Mouse (Mus musculus): ENCODE measurements around the gene Ndufa13.

Ndufa13 gene

DNA sequence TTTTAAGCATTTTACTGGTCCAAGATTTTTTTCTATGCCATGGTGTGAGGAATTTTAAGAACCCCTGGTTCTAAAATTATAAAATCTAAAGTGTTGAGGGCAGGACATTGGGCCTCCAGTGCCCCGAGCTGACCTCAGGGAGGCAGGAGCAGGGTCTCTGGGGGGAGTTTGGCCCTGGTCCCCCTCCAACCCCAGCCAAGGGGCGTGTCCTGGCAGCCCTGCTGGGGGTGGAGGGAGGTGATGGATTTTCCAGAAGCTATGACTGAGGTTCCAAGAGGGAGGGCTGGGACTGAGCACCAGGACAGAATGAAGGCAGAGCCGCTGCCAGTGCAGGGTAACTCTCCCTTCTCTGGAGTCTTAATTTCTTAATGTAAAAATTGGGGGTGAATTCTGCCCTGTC lies 24.4 kb downstream of the Ndufa13 start:
- DNase-seq: no peak

DNA sequence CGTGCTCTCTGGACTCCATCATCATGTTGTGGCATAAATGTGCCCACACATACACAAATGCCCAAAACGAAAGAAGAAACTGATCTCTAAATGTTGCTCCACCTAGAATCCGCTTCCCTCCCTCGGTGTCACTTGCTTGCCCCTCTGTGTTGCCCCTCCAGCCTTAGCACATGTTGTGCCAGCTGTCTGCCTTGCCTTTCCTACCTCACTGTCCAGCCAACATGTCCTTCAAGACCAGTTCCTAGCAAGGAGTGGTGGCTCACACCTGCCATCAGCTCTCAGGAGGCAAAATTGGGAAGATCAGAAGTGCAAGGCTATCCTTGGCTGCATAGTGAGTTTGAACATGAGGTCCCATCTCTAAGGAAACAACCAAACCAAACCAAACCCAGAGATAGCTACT lies 25.0 kb downstream of the Ndufa13 start:
- no peak for DNase-seq

- DNase-seq: no peak
These were observed 25.4 kb downstream of the Ndufa13 start for GRCm38 (mm10) chr8:69876967-69877366.

GRCm38 (mm10) chr8:69876097-69876496 lies 26.3 kb downstream of the Ndufa13 start:
- DNase-seq: no peak

DNA sequence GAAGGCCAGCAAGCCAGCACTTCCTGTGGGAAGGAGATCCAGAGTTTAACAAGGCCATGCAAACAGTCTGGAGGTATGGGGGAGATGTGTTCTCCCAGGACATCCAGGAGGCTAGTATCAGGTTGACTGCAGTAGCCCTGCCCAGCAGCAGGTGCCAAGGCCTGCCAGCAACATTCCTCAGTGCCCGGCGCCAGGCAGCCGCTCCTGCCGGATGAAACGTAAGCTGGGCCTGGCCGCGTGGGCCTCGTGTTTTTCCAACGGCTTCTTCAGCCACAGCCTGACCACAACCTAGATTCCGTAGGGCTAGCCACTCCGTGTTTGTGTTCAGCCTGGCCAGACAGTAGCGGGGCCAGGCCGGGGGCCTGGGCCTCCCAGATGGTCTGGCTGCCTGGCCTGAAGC lies 27.7 kb downstream of the Ndufa13 start:
- no peak for DNase-seq

GRCm38 (mm10) chr8:69874155-69874554 lies 28.2 kb downstream of the Ndufa13 start:
- no peak for DNase-seq

GRCm38 (mm10) chr8:69870907-69871306 lies 31.5 kb downstream of the Ndufa13 start:
- no peak for DNase-seq

GRCm38 (mm10) chr8:69870003-69870765 lies 32.2 kb downstream of the Ndufa13 start:
- DNase-seq: peak; percentile 75

DNA sequence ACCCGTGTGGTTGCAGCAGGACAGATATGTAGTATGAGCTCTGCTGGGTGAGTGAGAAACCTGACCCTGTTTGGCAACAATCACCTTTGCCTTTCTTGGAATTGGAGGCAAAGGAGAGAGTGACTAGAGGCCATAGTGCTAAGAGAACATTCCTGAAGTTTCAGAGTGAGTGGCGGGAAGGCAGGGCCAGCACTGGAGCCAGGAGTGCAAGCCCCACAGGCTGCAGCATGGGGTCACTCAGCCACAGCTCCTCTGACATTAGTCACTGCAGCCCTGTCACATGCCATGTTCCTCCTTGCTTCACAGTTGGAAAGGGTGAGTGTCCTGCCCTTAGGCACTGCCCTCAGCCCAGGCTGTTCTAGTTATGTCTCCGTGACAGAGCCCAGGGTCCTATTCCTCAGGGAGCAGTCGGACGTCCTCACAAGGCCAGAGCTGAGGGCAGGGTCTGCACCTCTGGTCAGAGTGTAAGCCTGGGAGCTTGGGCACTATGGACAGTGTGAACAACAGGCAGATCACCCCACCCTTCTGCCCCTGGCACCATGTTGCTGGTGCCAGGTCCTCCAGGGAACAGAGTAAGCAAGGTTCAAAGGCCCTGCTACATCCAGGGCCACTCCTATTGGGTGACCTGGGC lies 34.5 kb downstream of the Ndufa13 start:
- DNase-seq: no peak

- DNase-seq: no peak
These were observed 38.2 kb downstream of the Ndufa13 start for GRCm38 (mm10) chr8:69864180-69864579.

DNA sequence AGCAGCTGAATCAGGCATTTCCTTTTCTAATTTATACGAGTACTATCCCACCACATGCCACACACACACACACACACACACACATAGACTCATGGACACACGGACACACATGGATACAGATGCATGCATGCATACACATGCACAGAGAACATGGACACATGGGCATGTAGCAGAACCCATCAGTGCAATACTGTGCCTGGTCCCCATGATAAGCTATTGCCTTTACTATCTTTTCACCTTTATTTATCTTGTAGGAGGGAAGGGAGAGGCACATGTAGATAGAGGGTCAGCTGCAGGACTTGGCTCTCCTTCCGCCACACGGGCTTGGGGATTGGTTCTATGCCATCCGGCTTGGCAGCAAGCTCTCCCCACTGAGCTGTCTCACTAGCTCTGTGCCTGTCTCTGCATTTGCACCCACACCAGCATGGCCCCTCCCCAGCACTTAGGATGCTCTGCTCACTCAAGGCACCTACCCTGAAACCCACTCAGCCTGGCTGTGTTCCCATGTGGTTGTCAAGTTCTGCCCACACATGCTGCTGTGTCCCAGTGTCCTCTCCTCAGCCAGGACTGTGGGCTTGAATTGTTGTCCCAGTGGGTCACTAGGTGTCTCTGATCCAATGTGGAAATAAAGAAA lies 38.9 kb downstream of the Ndufa13 start:
- no peak for DNase-seq

DNA sequence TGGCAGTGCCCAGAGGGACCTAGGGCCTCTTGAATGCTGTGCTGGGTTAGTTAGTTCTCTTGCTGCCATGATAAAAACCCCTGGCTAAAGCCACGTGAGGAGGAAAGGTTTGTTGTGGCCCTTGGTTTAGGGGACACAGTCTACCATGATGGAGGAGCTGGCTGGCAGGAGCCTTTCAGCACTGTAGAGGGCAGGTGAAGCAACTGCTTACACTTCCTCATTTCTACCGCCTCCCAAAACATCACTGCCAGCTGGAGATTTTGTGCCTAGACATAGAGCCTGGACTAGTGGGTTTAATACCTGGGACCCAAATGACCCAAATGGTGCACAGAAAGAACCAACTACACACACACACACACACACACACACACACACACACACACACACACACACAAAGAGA lies 41.1 kb downstream of the Ndufa13 start:
- DNase-seq: no peak

GRCm38 (mm10) chr8:69860807-69861206 lies 41.6 kb downstream of the Ndufa13 start:
- DNase-seq: no peak

DNA sequence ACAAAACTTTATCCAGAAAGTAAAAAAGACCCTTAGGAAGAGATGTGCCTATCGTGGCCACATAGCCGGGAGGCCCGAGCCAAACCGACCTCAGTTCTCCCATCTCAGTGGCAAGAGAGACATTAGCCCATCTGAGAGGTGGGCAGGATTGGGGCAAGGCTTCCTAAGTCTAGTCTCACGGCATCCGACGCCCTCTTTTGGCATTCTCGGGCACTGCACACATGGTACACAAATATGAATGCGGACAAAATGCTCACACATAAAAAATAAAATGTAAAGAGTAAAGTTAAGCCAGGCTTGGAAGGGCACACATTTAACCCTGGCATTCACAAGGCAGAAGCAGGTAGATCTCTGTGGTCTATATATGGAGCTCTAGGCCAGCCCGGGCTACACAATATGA lies 48.5 kb downstream of the Ndufa13 start:
- no peak for DNase-seq

DNA sequence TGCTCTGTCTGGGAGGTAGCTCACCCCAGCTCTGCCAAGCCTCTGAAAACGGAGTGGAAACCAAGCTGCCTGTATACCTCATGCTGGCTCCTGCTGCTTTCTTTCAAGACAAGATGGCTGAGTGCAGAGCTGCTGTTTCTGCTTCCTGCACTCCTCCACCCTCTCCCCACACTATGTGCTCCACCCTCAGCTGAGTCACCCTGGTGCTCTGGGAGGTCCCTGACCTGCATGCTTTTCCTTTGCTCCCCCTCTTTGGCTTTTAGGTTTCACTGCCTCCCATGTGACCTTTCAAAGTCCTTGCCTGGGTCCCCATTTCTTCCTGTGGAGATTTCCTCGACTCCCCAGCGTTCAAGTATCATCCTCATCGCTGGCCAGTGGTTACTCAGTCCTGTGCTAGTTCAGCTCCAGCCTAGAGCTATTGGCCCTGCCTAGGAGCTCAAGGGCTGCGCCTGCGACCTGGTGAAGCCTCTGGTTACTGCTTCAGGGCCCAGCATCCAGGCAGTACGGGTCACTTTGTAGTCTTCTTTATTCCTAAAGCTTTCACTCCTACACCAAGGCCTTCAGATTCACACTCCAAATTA lies 51.3 kb downstream of the Ndufa13 start:
- DNase-seq: no peak

DNA sequence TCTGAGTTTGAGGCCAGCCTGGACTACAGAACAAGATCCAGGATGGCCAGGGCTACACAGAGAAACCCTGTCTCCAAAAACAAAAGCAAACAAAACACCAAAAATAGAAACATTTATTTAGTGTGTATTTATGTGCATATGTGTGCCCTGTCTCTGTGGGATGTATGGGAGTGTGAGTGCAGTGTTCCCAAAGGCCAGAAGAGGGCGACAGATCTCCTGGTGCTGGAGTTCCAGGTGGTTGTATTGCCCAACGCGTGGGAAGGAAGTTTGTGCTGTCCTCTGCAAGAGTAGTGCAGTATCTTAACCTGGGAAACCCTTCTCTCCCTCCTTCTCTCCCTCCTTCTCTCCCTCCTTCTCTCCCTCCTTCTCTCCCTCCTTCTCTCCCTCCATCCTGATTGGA lies 52.5 kb downstream of the Ndufa13 start:
- DNase-seq: no peak

GRCm38 (mm10) chr8:69848951-69849350 lies 53.4 kb downstream of the Ndufa13 start:
- DNase-seq: no peak

DNA sequence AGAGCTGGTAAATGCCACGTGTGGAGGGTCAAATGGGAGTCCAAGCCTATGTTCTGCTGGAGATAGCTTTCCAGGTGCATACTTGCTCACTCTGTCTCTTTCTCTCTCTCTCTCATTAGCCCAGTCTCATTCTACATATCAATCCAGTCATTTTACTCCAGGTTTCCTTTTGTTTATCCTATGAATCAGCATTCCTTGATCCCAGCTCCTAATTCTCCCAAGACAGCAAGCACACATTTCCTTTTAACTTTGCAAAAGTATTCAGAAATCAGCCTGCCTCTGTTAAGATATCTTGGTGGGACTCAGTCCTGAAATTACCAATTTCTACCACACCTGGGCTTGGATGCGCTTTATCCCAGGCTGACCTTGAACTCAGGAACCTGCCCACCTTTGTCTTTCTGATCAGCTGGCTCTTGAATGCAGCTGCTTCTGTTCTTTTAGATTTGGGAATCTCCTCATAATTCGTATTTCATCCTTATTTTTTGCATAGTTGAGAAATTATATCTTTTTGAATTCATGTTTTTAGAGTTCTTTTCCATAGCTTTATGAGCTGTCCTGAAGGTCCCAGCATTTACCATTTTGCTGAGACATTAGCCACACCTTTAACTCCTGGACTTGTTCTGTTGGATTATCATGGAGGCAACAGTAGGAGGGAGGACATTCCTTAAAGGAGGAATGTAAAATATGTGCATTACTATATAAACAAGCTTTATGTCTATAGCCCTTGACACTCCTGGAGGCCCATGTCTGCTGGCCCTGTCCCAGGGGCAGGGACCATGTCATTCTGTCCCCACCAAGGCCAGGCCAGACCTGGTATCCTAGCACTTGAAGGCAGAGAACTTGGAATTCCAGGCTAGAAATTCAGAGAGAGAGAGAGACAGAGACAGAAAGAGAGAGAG lies 54.9 kb downstream of the Ndufa13 start:
- DNase-seq: no peak
